Mouse (Mus musculus): ENCODE results near the gene Gpa33.
A peak's percentile ranks its signal among the peaks of the same experiment; 100 is the strongest.

Gpa33 gene

DNA sequence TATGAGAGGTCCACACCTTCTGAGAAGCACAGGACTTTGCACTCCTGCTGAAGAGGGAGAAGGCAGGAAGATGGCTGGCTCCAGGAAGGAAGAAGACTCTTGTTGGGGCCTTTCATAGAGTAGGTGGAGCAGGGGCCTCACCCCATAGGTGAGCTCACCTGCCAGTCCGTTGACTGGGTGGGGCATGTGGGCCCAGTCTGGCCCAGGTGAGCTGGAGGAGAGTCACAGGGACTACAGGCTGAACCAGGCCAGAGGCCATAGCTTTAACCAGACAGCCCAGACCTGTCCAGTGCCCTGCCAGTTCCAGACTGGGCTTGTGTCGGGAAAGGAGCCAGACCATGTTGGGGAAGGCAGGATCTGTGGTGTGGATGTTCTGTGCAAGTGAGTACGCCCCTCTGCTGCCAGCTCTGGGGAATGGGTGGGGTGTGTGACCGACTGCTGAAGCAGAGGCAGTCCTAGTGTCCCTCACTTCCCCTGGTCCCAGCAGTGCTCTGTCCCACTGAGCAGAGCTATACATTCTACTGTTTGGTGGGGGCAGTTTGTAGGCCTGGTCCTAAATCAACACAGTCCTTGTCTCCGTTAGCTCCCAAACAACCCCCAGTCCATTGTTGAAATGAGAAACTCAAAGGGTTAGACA lies at the start of gene Gpa33:
Gene Gpa33 (plus strand): TSS at position 15 of the 637 bp plus-strand sequence.
- no peak for DNase-seq (ENCODE audit: low read depth, low spot score)
- Histone ChIP-seq H3K36me3 (ENCODE audit: control insufficient read depth, insufficient read depth, low read length, poor library complexity, severe bottlenecking) (no peaks in the 10 kb centered on the region), H3K27me3 (ENCODE audit: control insufficient read depth, insufficient read depth, low read length, poor library complexity, severe bottlenecking) (no peaks in the 10 kb centered on the region)

DNA sequence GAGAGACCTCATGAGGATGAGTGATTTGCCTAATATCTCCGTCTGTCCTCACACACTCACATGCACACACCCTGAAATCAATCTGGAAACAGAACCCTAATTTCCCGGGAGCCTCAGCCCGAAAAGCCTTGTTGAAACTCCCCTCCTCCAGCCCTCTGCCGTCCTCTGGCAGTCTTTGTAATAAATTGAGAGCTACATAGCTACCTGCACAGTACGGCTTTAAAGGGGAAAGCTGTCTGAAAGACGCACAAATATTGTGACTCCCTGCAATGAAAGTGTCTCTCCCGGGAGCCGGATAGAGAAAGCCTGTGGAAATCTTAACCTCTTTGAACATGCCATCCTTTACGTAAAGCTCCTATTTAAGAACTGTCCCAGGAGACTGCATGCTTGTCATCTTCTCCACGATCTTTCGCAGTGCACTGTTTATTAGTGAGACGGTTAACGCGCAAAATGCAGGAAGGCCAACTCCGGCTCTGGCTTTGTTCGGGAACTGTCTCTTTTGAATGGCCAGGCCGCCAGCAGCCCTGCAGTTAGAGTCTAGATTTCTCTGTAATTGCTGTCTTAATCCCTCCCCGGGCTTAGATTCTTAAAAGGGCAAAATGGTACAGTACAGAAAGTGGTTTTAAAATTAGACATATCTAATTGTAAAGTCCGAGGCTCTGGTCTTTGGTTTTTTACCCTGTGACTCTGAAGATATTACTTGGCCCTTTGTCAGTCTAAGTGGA lies 41.4 kb upstream of the Gpa33 start:
- Histone ChIP-seq H3K27me3 (ENCODE audit: control insufficient read depth, insufficient read depth, low read length, poor library complexity, severe bottlenecking) (no peaks in the 10 kb centered on the region), H3K36me3 (ENCODE audit: control insufficient read depth, insufficient read depth, low read length, poor library complexity, severe bottlenecking) (no peaks in the 10 kb centered on the region)
- no peak for DNase-seq (ENCODE audit: low read depth, low spot score)

DNA sequence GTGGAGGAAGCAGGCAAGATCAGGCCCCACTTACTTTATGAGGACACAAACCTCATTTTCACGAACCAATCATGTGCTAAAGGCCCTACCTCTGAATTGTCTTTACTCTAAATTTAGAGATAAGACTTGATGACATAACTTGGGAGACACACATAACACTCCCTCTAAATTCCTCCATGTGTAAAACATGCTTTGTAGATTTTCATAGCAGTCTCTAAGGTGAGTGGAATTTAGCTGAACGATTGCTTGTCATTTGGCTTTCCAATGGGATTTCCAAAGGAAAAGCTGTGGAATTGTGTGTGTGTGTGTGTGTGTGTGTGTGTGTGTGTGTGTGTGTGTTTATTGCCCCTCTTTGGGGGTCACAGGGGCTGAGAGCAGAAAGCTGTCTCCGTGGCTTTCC lies 40.7 kb upstream of the Gpa33 start:
- H3K27me3 ChIP-seq (ENCODE audit: control insufficient read depth, insufficient read depth, low read length, poor library complexity, severe bottlenecking) = no peaks in the 10 kb centered on the region
- H3K36me3 ChIP-seq (ENCODE audit: control insufficient read depth, insufficient read depth, low read length, poor library complexity, severe bottlenecking) = no peaks in the 10 kb centered on the region
- no peak for DNase-seq (ENCODE audit: low read depth, low spot score)

DNA sequence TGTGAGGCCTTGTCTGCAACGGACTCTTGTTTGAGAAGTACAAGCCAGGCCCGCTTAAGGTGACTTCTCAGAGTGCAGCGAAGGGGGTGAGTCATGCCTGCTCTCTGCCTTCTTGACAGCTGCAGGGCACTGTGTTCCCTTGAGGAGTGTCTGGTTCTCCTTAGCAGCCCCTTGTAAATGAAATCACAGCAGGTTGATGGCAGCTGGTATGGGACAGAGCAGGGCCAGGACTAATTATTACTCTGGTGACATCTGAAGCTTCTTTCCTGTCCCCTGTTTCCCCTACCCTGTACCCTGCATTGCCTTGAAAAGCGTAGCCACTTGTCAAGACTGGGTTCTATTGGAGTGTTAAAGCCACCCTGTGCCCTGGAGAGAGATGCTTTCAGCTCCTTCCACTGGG lies 40.3 kb upstream of the Gpa33 start:
- DNase-seq (ENCODE audit: low read depth, low spot score) = no peak
- Histone ChIP-seq H3K36me3 (ENCODE audit: control insufficient read depth, insufficient read depth, low read length, poor library complexity, severe bottlenecking) (no peaks in the 10 kb centered on the region), H3K27me3 (ENCODE audit: control insufficient read depth, insufficient read depth, low read length, poor library complexity, severe bottlenecking) (no peaks in the 10 kb centered on the region)

DNA sequence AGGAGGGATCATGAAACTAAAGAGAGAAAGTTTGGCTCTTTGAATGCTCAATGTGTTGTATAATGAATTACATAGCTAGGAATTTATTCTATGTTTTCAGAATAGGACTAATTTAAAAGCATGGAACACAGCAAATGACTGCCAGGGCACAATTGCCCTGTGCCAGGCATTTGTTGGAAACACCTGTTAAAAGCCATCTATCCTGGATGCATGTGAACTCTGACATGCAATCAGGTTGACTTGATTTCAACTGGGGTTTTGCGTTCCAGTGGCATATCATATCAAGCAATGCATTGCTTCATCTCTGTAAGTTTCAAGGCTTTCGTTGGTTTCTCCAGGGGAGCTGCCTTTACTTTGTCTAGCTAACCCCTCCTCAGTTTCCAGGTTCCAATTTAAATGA lies 39.7 kb upstream of the Gpa33 start:
- Histone ChIP-seq H3K27me3 (ENCODE audit: control insufficient read depth, insufficient read depth, low read length, poor library complexity, severe bottlenecking) (no peaks in the 10 kb centered on the region), H3K36me3 (ENCODE audit: control insufficient read depth, insufficient read depth, low read length, poor library complexity, severe bottlenecking) (no peaks in the 10 kb centered on the region)
- DNase-seq (ENCODE audit: low read depth, low spot score) = no peak

DNA sequence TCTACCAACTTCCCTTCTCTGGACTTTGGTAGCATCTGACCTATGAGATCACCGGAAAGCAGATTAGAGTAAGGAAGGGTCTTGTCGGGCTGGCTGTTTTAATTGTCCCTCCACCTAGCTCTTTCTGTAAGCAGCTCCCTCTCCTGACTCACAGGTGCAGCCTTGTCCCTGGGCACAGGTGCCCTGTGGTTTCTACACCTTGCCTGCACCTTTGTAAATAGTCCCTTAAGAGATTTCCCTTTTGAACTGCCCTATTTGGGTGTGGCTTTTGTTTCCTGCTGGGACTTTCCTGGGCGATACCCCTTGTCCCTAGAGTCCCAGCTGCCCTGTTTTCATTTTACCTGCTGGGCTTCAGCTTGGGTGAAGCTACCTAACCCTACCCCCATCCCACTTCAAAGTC lies 35.6 kb upstream of the Gpa33 start:
- DNase-seq (ENCODE audit: low read depth, low spot score) = no peak

DNA sequence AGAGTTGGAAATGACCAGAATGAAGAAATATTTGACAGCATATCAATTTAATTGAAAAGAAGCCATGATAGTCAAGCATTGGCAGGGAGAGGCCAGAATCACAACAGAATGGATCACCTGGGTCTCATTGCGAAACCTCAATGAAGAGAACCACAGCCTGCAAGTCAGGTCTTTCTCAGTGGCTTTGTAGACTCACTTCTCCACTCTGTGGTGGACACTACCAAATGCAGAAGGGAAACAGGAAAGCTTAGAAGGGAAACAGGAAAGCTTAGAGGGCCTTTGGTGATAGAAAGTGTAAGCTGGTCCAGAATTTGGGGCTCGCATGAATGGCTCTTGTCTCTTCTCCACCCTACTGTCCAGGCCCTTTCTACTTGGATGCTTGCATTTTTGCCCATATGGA lies 31.9 kb upstream of the Gpa33 start:
- H3K36me3 ChIP-seq (ENCODE audit: control insufficient read depth, insufficient read depth, low read length, poor library complexity, severe bottlenecking) = no peaks in the 10 kb centered on the region
- no peak for DNase-seq (ENCODE audit: low read depth, low spot score)

More for the DNA sequence above, 35.6 kb upstream of the Gpa33 start:
- no peaks in the 10 kb centered on the region for H3K36me3 ChIP-seq (ENCODE audit: control insufficient read depth, insufficient read depth, low read length, poor library complexity, severe bottlenecking)
- H3K27me3 ChIP-seq (ENCODE audit: control insufficient read depth, insufficient read depth, low read length, poor library complexity, severe bottlenecking) = no peaks in the 10 kb centered on the region

DNA sequence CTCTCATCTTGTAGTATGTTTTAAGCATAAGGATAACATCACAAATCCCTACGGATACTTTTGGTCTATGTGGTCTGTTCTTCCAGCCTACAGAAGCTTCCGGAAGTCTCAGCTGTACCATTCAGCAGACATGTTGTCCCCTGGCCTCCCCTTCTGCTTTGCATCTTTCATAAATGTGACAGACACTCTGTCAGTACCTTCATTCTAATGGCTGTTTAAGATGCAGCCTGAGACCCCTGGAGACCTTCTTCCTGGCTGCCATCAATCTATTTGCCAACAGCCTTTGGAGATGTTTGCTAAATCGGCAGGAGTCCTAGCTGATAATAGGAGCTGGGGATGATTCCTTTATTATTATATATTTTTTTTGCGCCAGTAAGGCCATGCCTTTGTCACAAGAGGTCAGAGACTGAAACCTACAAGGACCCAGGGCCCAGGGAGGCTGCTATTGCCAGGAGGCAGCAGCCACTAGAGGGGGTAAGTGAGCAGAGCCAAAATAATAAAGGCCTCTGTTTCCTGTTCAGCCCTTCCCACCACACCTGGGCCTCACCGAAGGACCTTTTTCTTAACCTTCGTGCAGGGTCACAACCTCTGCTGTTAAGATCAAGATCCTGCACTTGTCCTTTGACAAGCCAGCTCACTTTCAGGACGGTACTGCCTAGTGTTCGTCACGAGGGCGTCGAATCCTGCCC lies 27.0 kb upstream of the Gpa33 start:
- Histone ChIP-seq H3K36me3 (ENCODE audit: control insufficient read depth, insufficient read depth, low read length, poor library complexity, severe bottlenecking) (no peaks in the 10 kb centered on the region), H3K27me3 (ENCODE audit: control insufficient read depth, insufficient read depth, low read length, poor library complexity, severe bottlenecking) (no peaks in the 10 kb centered on the region; the same call in 1 of the 2 replicates)
- peak; percentile 28 for DNase-seq (ENCODE audit: low read depth, low spot score)

More for the DNA sequence above, 31.9 kb upstream of the Gpa33 start:
- H3K27me3 ChIP-seq (ENCODE audit: control insufficient read depth, insufficient read depth, low read length, poor library complexity, severe bottlenecking) = no peaks in the 10 kb centered on the region

DNA sequence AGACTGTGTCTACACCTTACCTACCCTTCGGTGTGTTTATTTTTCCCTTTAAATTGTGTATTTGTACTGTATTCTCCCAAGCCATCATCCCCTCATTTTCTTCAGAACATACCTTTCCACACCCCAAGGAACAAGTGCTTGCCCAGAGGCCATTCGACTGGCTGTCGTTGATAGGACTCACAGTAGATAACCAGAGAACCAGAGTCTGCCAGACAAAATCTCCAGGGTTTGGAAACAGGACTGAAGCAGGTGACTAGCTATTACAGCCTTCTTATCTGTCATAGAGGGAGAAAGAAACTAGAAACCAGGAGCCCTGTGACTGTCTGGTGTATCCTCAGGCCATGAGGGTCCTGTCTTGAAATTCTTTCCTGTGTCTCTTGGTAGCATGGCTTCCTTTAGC lies 25.2 kb upstream of the Gpa33 start:
- no peak for DNase-seq (ENCODE audit: low read depth, low spot score)
- H3K36me3 ChIP-seq (ENCODE audit: control insufficient read depth, insufficient read depth, low read length, poor library complexity, severe bottlenecking) = no peaks in the 10 kb centered on the region

DNA sequence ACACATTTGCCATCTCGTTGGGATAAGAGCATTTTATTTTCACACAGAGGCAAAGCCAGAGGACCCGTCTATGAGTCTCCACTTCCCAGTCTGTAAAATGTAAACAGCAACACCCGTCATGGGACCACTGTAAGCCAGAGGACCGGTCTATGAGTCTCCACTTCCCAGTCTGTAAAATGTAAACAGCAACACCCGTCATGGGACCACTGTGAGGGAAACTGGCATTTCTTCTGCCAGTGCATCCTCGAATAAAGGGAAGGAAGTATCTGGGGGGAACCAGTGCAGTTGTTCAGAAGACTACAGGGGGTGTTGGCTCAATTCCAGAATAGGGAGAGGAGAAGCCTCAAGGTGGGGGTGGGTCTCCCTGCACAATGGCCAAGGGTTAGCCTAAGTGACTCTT lies 24.6 kb upstream of the Gpa33 start:
- no peaks in the 10 kb centered on the region; the same call in 1 of the 2 replicates for H3K27me3 ChIP-seq (ENCODE audit: control insufficient read depth, insufficient read depth, low read length, poor library complexity, severe bottlenecking)
- no peak for DNase-seq (ENCODE audit: low read depth, low spot score)
- no peaks in the 10 kb centered on the region for H3K36me3 ChIP-seq (ENCODE audit: control insufficient read depth, insufficient read depth, low read length, poor library complexity, severe bottlenecking)

More for the DNA sequence above, 25.2 kb upstream of the Gpa33 start:
- no peaks in the 10 kb centered on the region; the same call in 1 of the 2 replicates for H3K27me3 ChIP-seq (ENCODE audit: control insufficient read depth, insufficient read depth, low read length, poor library complexity, severe bottlenecking)

DNA sequence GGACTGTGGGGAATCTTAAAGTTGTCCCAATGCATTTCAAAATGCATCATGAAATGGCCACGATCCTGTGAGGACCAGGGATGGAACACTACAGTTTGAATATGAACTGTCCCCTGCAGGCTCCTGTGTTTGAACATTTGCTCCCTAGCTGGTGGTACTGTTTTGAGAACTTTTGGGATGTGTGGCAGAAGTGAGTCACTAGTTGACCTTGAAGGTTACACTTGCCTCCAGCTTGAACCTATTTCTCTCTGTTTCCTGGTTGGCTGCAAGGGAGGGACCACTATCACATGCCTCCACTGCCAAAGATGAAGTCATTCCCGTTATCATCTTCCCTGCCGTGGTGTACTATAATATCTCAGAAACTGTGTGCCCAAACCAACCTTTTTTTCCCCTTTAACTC lies 15.1 kb upstream of the Gpa33 start:
- H3K27me3 ChIP-seq (ENCODE audit: control insufficient read depth, insufficient read depth, low read length, poor library complexity, severe bottlenecking) = no peaks in the 10 kb centered on the region
- H3K36me3 ChIP-seq (ENCODE audit: control insufficient read depth, insufficient read depth, low read length, poor library complexity, severe bottlenecking) = no peaks in the 10 kb centered on the region
- DNase-seq (ENCODE audit: low read depth, low spot score) = no peak

DNA sequence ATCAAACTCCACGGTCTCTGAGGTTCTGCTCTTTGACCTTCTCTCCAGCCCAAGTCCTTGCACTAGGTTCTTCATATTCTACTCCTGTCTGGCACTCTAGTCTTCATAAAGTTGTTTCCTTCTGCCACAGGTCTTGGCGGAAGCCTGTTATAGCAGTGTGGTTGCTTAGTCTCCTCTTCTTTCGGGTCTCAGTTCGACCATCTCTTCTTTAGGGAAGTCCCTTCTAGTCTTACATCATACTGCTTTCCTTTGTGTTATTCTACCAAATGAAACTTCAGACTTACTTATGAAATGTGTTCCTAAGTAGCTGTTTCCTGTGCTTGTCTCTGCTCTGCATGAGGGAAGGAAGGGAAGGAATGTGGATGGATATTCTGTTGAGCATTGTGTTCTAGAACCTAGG lies 14.3 kb upstream of the Gpa33 start:
- Histone ChIP-seq H3K27me3 (ENCODE audit: control insufficient read depth, insufficient read depth, low read length, poor library complexity, severe bottlenecking) (no peaks in the 10 kb centered on the region), H3K36me3 (ENCODE audit: control insufficient read depth, insufficient read depth, low read length, poor library complexity, severe bottlenecking) (no peaks in the 10 kb centered on the region)
- DNase-seq (ENCODE audit: low read depth, low spot score) = no peak

DNA sequence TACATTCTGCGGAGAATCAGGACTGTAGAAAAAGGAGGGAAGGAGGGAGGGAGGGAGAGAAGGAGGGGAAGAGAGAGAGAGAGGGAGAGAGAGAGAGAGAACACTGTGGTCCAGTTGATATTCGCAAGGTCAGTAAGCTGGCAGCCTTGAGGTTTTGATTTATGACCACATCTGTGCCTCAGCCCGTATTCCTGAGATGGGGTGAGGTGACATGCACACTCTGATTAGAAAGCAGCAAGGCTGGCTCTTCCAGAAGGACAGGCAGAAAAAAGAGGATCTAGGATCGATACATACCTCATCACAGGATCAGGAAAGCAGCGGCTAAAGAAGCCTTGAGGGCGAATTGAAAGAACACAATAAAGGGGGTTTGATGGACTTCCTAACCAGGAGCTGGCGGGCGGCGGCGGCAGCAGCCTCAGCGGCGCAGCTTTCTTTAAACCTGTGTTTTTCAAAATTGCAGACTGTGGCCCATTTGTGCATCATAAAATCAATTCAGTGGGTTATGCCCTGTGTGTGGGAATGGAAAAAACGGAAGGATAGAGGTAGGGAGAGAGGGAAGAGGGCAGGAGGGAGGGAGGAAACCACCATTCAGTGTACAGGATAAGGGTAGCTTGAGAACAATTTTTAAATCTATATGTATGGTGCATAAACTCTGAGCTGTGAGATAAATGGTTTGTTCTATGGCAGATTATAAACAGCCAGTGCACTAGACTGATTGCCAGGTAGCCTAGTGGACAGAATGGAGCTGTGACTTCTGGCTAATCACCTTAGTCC lies 12.0 kb upstream of the Gpa33 start:
- H3K27me3 ChIP-seq (ENCODE audit: control insufficient read depth, insufficient read depth, low read length, poor library complexity, severe bottlenecking) = no peaks in the 10 kb centered on the region
- no peaks in the 10 kb centered on the region for H3K36me3 ChIP-seq (ENCODE audit: control insufficient read depth, insufficient read depth, low read length, poor library complexity, severe bottlenecking)
- no peak for DNase-seq (ENCODE audit: low read depth, low spot score)

DNA sequence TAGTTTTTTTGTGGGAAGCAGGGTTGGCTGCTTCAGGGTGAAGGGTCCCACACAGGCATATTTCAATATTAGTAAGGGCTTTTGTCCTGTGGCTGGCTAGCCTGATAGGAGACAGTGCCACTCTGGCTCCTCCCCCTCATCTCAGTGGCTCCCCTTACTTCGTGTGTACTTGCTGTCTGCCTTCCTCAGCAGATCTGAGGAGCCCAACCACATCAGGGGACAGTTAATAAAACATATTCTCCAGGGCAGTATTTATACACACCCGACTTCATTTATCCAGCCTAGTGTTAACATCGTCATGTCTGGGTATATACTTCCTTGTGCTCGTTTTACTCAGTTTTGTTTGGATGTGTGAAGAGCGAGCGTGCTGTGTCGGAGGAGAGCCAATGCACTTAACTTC lies 7.9 kb upstream of the Gpa33 start:
- no peaks in the 10 kb centered on the region for H3K27me3 ChIP-seq (ENCODE audit: control insufficient read depth, insufficient read depth, low read length, poor library complexity, severe bottlenecking)
- no peaks in the 10 kb centered on the region for H3K36me3 ChIP-seq (ENCODE audit: control insufficient read depth, insufficient read depth, low read length, poor library complexity, severe bottlenecking)
- no peak for DNase-seq (ENCODE audit: low read depth, low spot score)

DNA sequence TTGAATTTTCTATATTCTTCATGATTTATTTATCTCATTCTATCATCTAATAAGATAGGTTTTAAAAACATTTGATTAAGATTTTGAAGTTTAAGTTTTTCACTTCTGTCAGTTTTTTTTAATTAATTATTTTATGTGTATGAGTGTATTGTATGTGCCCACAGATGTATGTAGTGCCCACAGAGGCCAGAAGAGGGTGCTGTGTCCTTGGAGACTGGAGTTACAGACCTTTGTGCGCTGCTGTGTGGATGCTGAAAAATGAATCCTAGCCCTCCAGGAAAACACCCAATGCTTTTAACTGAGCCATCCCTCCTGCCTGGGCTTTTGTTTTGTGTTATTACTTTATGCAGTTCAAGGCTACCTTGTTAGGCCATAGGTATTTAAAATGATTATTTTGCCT lies 7.0 kb upstream of the Gpa33 start:
- no peaks in the 10 kb centered on the region for H3K27me3 ChIP-seq (ENCODE audit: control insufficient read depth, insufficient read depth, low read length, poor library complexity, severe bottlenecking)
- no peak for DNase-seq (ENCODE audit: low read depth, low spot score)
- no peaks in the 10 kb centered on the region for H3K36me3 ChIP-seq (ENCODE audit: control insufficient read depth, insufficient read depth, low read length, poor library complexity, severe bottlenecking)
